Mouse (Mus musculus): ENCODE data around the gene Gm9964. TPM values are rescaled to one million over a fixed set of nuclear protein-coding genes. Genes with fewer than 3 reads are reported as not detected.

The Gm9964 gene
- total RNA-seq, 1 experiment: not detected

- peaks cover 0 to 11% of the 10 kb centered on the region in 2 experiments; a peak in 2 of 4 replicates for H3K4me1 ChIP-seq (ENCODE audit: control insufficient read depth in 2 of 2, insufficient read depth in 2 of 2, low read length in 2 of 2, poor library complexity in 1 of 2)
- H3K9ac ChIP-seq (ENCODE audit: insufficient read depth, low read depth, low read length, poor library complexity, severe bottlenecking): no peak overlapping the region
- TF ChIP-seq CHD2 (IDR thresholded peaks at IDR 0.05; ENCODE audit: low read depth, low read length) (no peak), MAFK (IDR thresholded peaks at IDR 0.05; ENCODE audit: insufficient read depth, low read depth, low read length) (no peak), HCFC1 (IDR thresholded peaks at IDR 0.05; ENCODE audit: borderline replicate concordance, insufficient read depth, low read length) (no peak), ZNF384 (IDR thresholded peaks at IDR 0.05; ENCODE audit: low read depth, low read length) (no peak), ZC3H11A (IDR thresholded peaks at IDR 0.05; ENCODE audit: borderline replicate concordance, low read depth, low read length) (no peak)
- no peak overlapping the region for H3K27ac ChIP-seq (ENCODE audit: insufficient read depth, low read depth, low read length, poor library complexity, severe bottlenecking)
- H3K4me3 ChIP-seq (ENCODE audit: insufficient read depth in 1 of 2, low read depth in 1 of 2, low read length in 2 of 2, poor library complexity in 1 of 2, severe bottlenecking in 1 of 2): no peak overlapping the region
- in situ Hi-C loops (cut with MboI; ENCODE audit: low sequenced_read_pairs in 2 of 2, unreplicated experiment in 2 of 2): loop anchor here in 1 of 2 experiments (10.0 kb wide), 1 partner anchor 327 kb away; no protein-coding TSS in a partner anchor
- no peak for DNase-seq (ENCODE audit: low read depth, low spot score)
- H3K9me3 ChIP-seq (ENCODE audit: control insufficient read depth, insufficient read depth, low read depth, low read length): no peaks in the 10 kb centered on the region
- no peaks in the 10 kb centered on the region for H3K36me3 ChIP-seq (ENCODE audit: control insufficient read depth, insufficient read depth, low read length, poor library complexity, severe bottlenecking)
Measured at GRCm38 (mm10) chr11:79291651-79292050, 5.1 kb downstream of the Gm9964 start.

GRCm38 (mm10) chr11:79290473-79290872 is 6.2 kb downstream of the Gm9964 start:
- Histone ChIP-seq H3K36me3 (ENCODE audit: control insufficient read depth, insufficient read depth, low read length, poor library complexity, severe bottlenecking) (no peaks in the 10 kb centered on the region), H3K4me1 (ENCODE audit: control insufficient read depth in 2 of 2, insufficient read depth in 2 of 2, low read length in 2 of 2, poor library complexity in 1 of 2) (peaks cover 0 to 11% of the 10 kb centered on the region in 2 experiments; a peak in 2 of 4 replicates), H3K4me3 (ENCODE audit: insufficient read depth in 1 of 2, low read depth in 1 of 2, low read length in 2 of 2, poor library complexity in 1 of 2, severe bottlenecking in 1 of 2) (no peak overlapping the region), H3K27ac (ENCODE audit: insufficient read depth, low read depth, low read length, poor library complexity, severe bottlenecking) (no peak overlapping the region), H3K9ac (ENCODE audit: insufficient read depth, low read depth, low read length, poor library complexity, severe bottlenecking) (no peak overlapping the region), H3K9me3 (ENCODE audit: control insufficient read depth, insufficient read depth, low read depth, low read length) (no peaks in the 10 kb centered on the region)
- in situ Hi-C loops (cut with MboI; ENCODE audit: low sequenced_read_pairs in 2 of 2, unreplicated experiment in 2 of 2): loop anchor here in 1 of 2 experiments (10.0 kb wide), 1 partner anchor 326 kb away; no protein-coding TSS in a partner anchor
- DNase-seq (ENCODE audit: low read depth, low spot score): no peak
- TF ChIP-seq ZNF384 (IDR thresholded peaks at IDR 0.05; ENCODE audit: low read depth, low read length) (no peak), CHD2 (IDR thresholded peaks at IDR 0.05; ENCODE audit: low read depth, low read length) (no peak), MAFK (IDR thresholded peaks at IDR 0.05; ENCODE audit: insufficient read depth, low read depth, low read length) (no peak), HCFC1 (IDR thresholded peaks at IDR 0.05; ENCODE audit: borderline replicate concordance, insufficient read depth, low read length) (no peak), ZC3H11A (IDR thresholded peaks at IDR 0.05; ENCODE audit: borderline replicate concordance, low read depth, low read length) (no peak)

GRCm38 (mm10) chr11:79288913-79289640 is 7.6 kb downstream of the Gm9964 start:
- Histone ChIP-seq H3K4me3 (ENCODE audit: insufficient read depth in 1 of 2, low read depth in 1 of 2, low read length in 2 of 2, poor library complexity in 1 of 2, severe bottlenecking in 1 of 2) (no peak overlapping the region), H3K4me1 (ENCODE audit: control insufficient read depth in 2 of 2, insufficient read depth in 2 of 2, low read length in 2 of 2, poor library complexity in 1 of 2) (peaks cover 0 to 11% of the 10 kb centered on the region in 2 experiments; a peak in 2 of 4 replicates), H3K9me3 (ENCODE audit: control insufficient read depth, insufficient read depth, low read depth, low read length) (no peaks in the 10 kb centered on the region), H3K9ac (ENCODE audit: insufficient read depth, low read depth, low read length, poor library complexity, severe bottlenecking) (no peak overlapping the region), H3K36me3 (ENCODE audit: control insufficient read depth, insufficient read depth, low read length, poor library complexity, severe bottlenecking) (no peaks in the 10 kb centered on the region), H3K27ac (ENCODE audit: insufficient read depth, low read depth, low read length, poor library complexity, severe bottlenecking) (no peak overlapping the region)
- DNase-seq (ENCODE audit: low read depth, low spot score): no peak
- in situ Hi-C loops (cut with MboI; ENCODE audit: low sequenced_read_pairs in 2 of 2, unreplicated experiment in 2 of 2): no loop called here
- no peak for TF ChIP-seq MAFK (IDR thresholded peaks at IDR 0.05; ENCODE audit: insufficient read depth, low read depth, low read length)
- no peak for TF ChIP-seq ZC3H11A (IDR thresholded peaks at IDR 0.05; ENCODE audit: borderline replicate concordance, low read depth, low read length)
- no peak for TF ChIP-seq CHD2 (IDR thresholded peaks at IDR 0.05; ENCODE audit: low read depth, low read length)
- TF ChIP-seq ZNF384 (IDR thresholded peaks at IDR 0.05; ENCODE audit: low read depth, low read length): no peak
- TF ChIP-seq HCFC1 (IDR thresholded peaks at IDR 0.05; ENCODE audit: borderline replicate concordance, insufficient read depth, low read length): no peak

- Histone ChIP-seq H3K36me3 (ENCODE audit: control insufficient read depth, insufficient read depth, low read length, poor library complexity, severe bottlenecking) (no peaks in the 10 kb centered on the region), H3K4me3 (ENCODE audit: insufficient read depth in 1 of 2, low read depth in 1 of 2, low read length in 2 of 2, poor library complexity in 1 of 2, severe bottlenecking in 1 of 2) (no peak overlapping the region), H3K9ac (ENCODE audit: insufficient read depth, low read depth, low read length, poor library complexity, severe bottlenecking) (no peak overlapping the region), H3K4me1 (ENCODE audit: control insufficient read depth in 2 of 2, insufficient read depth in 2 of 2, low read length in 2 of 2, poor library complexity in 1 of 2) (peaks cover 0 to 11% of the 10 kb centered on the region in 2 experiments; a peak in 2 of 4 replicates), H3K27ac (ENCODE audit: insufficient read depth, low read depth, low read length, poor library complexity, severe bottlenecking) (no peak overlapping the region), H3K9me3 (ENCODE audit: control insufficient read depth, insufficient read depth, low read depth, low read length) (no peaks in the 10 kb centered on the region)
- in situ Hi-C loops (cut with MboI; ENCODE audit: low sequenced_read_pairs in 2 of 2, unreplicated experiment in 2 of 2): no loop called here
- DNase-seq (ENCODE audit: low read depth, low spot score): no peak
- TF ChIP-seq ZC3H11A (IDR thresholded peaks at IDR 0.05; ENCODE audit: borderline replicate concordance, low read depth, low read length) (no peak), CHD2 (IDR thresholded peaks at IDR 0.05; ENCODE audit: low read depth, low read length) (no peak), ZNF384 (IDR thresholded peaks at IDR 0.05; ENCODE audit: low read depth, low read length) (no peak)
Measured at GRCm38 (mm10) chr11:79288278-79288843, 8.3 kb downstream of the Gm9964 start.
